Mouse (Mus musculus): ENCODE measurements around the gene Katnal1.

The Katnal1 gene

DNA sequence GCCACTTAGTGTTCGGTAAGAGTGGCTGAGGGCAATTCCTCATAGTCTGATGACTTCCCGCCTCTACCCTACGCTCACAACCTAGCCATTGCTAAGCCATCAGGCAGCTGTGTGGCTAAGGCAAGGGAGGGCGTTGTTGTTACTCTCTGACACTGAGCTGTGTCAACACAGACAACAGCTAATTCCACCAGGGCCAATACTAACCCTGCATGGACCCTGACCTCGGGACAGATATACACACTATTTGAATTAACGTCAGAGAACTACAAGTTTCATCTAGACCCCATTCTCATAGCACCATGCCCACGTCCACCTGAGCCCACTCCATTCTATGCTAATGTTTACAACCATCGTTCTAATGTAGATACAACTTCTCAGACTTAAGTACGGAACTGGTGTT, 5.1 kb downstream of the Katnal1 start:
- no peak for DNase-seq

DNA sequence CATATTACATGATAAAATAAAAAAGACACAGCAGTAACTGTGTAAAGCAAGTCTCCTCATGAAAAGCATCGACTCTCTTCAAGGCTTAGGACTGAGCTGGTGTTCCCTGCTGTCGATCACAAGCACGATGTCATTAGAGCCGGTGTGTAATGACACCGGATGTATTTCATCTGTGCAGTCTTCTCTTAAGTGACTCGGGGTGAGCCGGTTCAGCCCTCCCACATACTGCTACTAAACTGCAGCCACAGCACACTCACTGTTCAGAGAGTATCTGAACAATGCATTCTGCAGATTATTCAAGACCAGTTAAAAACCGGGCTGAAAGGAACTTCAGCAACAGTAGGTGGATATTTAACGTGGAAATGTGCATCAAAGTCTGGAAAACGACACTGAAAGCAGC, 5.7 kb downstream of the Katnal1 start:
- no peak for DNase-seq

DNA sequence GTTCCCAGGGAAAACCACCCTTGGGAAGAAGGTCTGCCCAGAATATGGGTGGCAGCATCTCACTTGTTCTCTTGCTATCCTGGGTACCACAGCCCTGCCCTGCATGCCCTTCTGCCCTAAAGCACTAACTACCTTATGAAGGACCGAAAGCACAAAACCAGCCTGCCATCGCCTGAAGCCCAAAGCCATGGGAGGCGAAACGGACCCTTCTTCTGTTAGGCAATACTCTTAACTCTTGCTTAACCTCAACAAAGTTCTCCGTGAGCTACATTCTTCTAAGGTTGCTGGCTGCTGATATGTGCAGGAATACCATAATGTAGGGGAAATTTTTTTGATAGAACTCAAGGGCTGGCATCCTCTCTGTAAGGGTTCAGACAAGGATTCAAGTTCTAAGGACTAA, 6.3 kb downstream of the Katnal1 start:
- no peak for DNase-seq

DNA sequence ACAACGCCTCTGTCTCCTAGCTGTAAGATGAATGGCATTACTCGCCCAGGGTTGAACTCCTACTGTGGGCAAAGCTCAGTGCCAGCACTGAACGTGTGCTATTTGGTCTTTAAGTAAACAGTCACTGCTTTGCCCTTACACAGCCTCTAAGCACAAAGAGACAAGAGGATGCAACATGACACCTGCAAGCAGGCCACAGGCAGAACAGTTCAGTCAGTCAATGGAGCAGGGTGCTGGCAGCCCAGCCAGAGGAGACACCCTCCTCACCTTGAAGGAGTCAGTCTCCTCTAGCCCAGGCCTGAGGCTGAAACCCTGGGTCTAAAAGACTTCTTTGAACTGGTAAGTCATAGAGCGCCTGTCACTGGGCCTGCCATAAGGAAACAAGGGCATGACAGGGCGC, 11.1 kb downstream of the Katnal1 start:
- no peak for DNase-seq

DNA sequence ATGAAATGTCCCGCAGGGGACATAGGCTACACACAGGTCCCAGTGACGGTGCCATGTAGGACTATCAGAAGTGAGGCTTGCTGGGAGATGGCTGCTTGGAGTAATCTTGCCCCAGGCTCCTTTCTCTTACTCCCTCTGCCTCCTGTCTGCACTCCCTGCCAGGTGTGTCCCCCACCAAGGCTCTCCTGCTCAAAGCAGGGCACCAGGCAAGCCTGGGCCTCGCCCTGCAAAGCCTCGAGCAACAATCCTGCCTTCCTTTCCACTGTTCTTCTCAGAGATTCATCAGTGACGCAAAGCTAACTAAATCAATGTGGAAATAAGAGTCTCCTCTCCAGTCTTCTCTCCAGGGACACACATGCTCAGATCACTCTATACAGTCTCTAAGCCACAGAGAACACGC, 12.3 kb downstream of the Katnal1 start:
- no peak for DNase-seq

DNA sequence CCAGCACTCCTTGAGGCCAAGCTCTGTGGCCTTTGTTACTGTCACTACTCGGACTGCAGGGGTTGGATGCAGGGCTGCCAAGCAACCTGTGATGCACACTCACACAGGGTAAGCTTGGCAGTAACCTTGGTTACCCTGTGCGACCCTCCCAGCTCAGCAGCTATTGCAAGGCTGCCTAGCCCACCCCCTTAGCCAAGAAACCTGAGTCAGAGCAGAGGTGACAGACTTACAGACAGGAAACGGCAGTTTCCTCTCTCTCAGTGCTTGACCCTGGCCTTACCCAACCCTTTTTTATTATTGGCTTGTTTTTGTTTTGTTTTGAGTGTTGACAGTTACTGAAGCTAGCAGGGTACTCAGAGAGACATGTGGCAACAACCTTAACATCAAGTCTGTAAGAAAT, 16.9 kb downstream of the Katnal1 start:
- no peak for DNase-seq

DNA sequence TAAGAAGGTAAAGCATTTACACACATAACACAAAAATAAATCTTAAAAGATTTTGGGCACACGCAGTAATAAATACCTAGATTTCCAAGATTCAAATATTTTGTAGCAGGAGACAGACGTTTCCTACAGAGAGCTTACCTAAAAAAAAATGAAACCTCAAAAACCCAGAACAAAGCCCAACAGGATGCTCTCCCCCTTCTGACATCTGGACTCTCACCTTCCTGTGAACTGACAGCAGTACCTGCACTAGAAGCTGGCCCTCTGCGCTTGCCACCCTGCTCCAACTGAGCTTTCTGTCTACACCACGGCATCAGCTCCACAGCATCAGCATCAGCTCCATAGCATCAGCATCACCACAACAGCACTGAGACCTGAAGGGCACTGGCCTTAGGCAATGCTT, 19.1 kb downstream of the Katnal1 start:
- DNase-seq, result peak in 1 of 2 experiments; percentile 35

DNA sequence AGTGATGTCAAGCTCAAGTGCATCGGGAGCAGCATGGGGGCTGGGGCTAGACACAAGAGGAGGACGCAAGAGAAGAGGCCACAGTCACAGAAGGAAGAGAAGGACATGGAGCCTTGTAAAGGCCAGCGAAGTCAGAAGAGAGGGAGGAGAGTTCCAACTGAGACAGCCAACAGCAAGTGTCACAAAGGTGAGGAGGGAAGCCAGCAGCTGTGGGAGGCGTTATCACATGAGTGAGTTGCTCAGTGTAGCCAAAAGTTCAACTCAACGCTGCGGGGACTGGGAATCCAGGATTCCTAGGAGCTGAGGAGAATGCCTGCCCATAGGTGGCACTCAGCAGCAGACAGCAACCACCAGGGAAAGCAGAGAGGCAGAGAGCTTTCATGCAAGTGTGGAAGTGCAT, 19.7 kb downstream of the Katnal1 start:
- DNase-seq, result no peak

DNA sequence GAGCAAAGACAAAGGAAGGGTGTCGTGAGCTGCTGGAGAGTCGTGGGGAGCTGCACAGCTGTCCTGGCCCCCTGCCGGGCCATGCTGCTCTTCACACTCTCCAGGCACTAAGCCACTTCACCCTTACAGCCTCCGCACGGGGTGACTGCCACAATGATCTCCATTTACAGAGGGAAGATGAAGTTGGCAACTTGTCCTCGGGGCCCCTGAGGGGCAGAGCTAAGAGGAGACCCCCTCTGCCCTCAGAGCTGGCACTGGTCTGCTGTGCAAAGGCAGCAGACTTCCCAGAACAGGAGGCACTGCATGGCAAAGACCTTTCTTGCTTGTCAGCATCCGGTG, 20.1 kb downstream of the Katnal1 start:
- no peak for DNase-seq

DNA sequence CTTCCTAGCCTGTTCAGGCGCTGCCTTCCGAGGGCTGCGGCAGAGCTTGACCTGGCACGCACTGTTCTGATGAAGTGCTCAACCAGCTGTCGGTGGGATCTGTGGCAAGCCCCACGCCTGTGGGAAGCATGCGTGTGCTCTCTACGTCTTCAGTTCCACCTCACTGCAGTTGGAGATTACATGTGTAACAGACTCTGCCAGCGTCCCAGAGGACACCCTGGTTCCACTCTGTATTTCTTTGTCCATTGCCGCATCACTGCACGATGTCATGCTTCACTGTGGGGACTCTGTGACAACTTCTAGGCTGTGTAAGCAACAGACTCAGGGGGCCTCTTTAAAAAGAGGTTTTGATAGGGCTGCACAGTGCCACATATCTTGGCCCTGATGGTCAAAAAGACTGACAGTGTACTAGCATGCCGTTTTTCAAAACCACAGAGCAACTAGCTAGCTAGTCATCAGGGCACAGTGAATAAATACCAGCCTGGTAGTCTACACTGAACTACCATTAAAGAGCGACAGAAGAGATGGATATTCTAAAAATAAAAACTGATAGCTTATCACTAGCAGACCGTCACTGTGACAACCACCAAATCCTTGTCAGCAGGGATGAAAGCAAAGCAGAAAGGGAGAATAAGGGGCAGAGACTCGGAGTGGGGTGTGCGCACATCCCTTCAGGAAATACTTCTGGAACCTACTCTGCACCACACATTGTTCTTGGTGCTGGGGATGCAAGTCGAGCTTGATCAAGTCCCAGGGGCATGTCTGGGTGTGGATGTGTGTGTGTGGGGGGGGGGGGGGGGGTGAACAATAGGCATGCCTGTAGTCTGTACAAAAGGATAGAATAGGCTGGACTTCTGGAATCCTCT, 20.7 kb downstream of the Katnal1 start:
- DNase-seq, result no peak

DNA sequence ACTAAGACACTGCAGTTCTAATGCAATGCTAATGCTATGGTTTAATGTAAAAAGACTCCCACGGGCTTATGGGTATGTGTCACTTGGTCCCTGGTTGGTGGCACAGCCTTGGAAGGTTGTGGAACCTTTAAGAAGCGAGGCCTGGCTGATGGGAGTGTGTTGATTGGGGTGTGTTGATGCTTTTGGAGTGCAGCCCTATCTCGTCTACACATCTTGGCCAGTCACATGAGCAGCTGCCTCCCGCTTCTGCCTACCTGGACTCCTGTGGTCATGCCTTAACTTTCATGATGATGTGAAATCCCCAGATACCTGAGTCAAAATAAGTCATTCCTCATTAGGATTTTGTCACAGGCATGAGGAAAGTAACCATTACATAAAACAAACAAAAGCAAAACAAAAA, 22.8 kb downstream of the Katnal1 start:
- DNase-seq, result no peak

DNA sequence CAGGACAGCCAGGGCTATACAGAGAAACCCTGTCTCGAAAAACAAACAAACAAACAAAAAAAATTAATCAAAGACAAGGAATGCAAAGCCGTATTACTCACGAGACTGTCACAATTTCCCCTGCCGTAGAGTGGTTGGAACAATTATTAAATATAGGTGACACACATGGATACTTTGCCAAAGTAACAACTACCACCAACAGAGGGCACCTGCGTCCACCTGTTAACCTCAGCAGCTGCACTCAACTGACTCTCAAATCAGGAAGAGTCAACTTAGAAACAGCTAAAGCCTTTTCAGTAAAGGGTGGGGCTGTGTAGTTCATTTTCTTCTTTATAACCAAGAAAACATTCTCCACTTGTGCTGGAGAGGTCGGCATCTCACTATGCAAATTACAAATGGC, 24.3 kb downstream of the Katnal1 start:
- peak; percentile 73 to 74 for DNase-seq

DNA sequence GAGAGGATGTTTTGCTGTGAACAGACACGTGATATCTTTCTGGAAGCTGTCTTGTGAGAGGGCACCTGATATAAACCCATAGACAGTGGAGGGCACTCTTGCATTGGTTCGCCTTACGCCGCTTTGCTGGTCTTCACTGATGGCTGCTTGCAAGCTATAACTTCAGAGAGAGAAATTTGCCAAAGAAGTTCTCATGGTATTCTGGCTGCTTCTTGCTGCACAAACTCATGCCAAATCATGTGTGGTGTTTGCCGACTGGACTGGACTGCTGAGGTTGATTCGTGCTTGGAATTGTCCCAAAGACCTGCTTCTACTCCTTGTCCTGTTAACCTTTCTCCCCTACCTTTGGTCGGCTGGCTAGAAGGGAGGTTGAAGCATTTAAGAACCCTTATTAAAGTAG, 29.8 kb downstream of the Katnal1 start:
- DNase-seq, result no peak

DNA sequence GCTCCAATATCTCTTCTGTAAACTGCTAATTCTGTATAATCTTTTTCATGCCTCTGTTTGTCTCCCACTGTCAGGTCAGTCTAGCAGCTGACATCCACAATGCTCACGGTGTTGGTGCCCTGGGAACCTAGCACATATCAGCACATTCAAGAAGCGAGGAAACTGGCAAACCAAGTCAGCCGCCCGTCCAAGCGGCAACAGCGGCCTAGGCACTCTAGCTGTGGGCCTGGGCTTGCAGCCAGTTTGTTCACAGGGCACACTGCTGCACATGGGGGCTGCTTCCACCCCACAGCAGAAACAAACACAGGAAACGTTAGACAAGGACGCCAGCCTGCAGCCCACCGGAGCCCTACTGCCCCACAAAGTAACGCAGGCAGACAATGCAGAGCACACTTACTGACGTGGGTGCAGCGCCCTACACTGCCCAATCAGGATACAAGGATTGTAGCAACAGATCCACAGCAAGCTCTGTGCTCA, 31.1 kb downstream of the Katnal1 start:
- peak in 1 of 2 experiments; percentile 54 for DNase-seq

DNA sequence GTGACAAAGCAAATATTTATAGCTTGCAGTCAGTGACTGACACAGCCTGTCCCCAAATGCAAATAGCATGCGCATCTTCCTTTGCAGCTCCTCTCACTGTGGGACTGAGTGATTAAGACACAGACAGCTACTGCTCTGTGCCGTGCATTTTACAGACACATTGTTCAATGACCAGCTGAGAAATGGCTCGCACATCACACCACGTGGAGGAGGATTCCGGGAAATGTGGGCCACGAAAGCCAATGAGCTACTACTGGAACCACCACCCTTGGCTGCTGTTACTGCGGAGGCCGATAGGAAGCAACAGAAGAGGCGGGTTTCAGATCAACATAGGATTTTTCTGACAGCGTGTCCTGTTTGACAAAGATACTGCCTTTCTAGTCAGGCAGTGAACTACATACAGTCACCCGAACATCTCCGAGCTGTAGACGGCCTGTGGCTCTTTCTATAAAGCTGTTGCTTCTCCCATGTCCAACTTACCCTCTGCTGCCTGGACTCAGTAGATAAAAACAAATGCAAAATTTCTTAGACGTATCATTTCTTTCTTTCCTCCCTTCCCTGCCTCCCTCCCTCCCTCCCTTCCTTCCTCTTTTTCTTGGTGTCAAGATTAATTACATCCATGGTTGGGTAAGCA, 31.9 kb downstream of the Katnal1 start:
- DNase-seq, result no peak

DNA sequence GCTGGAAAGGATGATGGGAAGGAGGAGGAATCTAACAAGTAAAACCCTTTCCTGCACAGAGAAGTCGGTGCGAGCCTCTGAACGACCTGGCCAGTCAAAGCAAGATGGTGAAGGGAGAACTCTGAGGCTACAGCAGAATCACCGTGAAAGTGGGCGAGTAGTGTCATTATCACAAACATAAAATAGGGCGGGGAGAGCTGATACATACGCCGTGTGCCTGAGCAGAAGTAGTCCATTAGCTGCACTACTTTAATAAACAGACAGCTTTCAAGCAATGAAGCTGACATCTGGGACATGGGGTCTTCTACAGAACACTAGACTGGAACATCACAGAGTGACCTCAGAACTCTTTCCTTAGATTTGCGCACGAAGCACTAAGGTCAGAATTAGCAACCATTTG, 32.6 kb downstream of the Katnal1 start:
- no peak for DNase-seq

DNA sequence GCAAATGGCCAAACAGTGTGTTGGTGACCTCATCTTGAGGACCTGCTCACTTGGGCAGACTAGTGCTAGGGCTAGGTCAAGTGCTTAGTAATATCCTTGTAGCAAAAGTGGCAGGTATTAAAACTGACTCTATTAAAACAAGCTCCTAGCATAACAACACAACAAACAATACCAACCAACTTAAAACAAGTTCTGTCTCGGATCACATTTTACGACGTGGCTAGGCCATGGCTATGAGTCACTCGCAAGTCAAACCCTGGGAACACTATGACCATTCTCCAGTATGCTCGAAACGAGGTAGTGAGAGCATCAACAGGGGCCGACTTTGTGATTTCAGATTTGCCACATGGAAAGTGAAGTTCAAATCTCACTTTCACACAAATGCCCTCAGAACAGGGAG, 33.3 kb downstream of the Katnal1 start:
- no peak for DNase-seq

DNA sequence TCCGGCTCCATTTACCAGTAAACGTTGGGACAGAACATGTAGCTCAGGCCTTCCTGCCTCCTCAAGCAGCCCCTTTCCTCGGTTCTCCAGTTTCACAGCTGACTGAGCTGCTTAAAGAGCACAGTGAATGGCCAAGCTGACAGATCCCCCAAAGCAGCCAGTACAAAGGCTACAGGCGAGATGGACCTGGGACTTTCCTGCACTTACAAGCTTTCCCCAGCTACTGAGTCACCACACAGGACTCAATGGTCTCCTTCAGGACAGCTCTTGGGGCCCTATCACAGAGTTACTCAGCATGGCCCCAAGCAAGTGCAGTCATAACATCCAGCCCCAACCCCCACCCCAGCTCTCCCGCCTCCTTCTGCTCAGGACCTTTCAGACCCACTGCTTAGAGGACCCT, 34.1 kb downstream of the Katnal1 start:
- DNase-seq, result no peak

DNA sequence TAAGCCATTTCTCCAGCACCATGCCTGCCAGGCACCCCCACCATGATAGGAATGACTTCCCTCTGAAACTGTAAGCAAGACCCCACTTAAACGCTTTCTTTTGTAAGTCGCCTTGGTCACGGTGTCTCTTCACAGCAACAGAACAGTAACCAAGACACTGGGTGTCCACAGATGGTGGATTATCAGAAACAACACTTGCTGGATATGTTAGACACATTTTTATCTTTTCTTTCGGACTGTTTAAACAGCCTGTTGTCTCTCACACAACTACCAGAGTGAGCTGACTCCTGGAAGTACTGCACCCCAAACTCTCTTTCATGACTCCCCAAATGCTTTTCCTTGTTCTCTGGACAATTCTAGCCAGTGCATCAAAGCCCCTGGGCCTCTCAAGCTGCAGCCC, 38.9 kb downstream of the Katnal1 start:
- no peak for DNase-seq

DNA sequence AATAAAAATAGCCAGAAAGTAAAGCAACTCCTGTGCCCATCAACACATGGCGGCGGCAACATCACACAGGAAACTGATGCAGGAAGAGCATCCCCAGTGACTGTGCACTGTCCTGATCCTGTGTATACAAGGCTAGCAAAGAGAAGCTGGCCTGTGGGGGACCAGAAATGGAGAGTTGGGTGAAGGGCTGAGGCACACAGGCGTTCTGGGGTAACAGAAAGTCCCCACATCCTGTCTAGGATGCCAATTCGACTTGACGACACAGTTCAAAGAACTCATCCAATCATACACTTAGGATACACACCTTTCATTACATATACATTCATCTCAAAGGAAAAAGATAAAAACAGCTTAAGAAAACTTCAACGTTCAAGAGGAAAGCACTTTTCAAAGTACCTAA, 41.1 kb downstream of the Katnal1 start:
- DNase-seq, result no peak

DNA sequence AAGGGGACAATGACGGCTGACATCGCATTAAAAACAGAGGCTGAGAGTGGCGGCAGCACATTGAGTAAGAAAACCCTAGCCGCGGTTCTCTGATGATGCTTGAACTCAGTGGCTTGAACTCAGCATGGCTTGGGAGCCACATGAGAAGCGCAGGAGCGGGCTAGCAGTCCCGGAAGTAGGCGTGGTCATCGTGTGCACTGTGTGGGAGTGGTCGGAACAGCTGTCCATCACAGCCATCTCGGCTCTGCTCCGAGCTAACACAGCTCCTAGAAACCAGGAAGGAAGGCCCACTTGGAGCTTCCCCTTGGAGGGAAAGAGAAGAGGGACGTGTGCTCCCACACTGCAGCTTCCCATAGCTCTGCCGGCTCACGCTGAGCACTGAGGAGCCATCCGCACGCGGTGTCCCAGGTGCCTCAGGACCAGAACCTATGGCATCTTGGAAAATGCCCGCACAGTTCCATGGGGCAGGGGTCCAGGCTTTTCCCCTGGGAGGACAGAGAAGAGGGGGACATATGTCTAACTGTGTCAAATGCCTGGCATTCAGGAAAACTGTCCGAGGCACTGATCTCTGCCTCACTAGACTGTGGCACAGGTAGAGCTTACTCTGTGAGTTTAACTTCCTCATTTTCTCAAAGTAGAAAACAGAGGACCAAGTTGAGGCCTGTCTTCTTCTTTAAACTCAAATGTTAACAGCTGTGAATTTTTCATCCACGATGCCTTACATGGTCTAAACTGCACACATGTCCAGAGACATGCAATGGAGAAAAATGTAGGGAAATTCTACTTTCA, 43.1 kb downstream of the Katnal1 start:
- DNase-seq, result no peak

DNA sequence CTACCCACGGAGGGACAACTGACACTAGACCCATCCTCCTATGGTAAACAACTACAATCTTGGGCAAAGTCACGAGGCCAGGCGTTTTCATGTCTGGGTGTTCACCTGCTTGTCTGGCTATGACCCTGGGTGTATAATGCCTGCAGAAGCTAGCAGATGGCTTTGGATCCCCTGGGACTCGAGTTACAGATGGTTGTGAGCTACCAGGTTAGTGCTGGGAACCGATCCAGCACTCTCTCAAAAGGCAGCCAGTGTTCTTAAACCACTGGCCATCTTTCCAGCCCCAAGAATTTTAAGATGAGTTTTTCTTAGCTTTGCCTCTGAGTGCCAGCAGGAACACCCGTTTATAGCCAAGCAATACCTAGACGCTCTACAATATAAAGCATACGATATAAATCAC, 45.4 kb downstream of the Katnal1 start:
- no peak for DNase-seq

DNA sequence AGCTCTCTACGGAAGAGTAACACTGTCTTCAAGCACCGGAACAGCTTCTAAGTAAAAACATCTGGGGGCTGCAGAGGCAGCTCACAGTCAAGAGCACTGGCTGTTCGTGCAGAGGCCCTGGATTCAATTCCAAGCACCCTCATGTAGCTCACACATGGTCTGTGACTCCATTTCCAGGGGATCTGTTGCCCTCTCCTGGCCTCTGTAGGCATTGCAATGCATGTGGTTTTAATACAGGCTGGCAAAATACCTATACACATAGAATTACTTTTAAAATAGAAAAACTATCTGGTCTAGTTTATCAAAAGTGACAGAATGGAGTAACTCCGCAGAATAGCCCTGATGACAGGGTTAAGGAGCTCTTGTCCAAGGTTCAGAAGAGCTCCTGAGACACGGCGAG, 49.9 kb downstream of the Katnal1 start:
- peak; percentile 31 to 42 for DNase-seq

DNA sequence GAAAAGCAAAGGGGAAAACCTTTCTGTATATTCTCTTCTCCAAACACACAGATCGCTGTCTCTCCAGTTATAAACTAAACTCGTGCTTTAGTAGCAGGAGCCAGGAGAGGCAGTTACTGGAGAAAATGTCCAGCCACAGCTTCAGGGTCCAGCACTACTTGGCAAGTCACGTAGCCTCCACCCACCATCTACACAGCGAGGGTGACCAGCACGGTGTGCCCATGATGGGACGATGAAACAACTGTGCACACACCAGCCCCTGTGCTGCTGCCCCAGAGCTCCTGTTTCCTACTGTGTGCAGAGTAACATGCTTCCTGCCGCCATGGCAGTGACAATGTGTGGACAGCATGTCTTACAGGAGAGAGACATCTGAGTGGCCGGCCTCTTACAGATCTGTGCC, 56.0 kb downstream of the Katnal1 start:
- DNase-seq, result no peak

All from thymus, postnatal 36 days (tissue).